Mouse (Mus musculus) embryonic fibroblast, embryonic 13.5 days (primary cell): ENCODE measurements around the gene Hmmr.
A peak's percentile ranks its signal among the peaks of the same experiment; 100 is the strongest.

Source experiments
- CTCF ChIP-seq: IDR thresholded peaks from 2 replicates; pipeline ENCODE4 v1.5.1; 2011; ENCODE audit warnings: mild to moderate bottlenecking, control low read depth, low read length, moderate library complexity, borderline replicate concordance; ENCODE audit not compliant: insufficient read depth
- POLR2A ChIP-seq: IDR thresholded peaks from 2 replicates; pipeline ENCODE4 v1.6.1; 2011; ENCODE audit warnings: low read depth, mild to moderate bottlenecking, control low read depth, low read length, moderate library complexity

- no peak for TF ChIP-seq CTCF
- peak; percentile 49 for TF ChIP-seq POLR2A
Observed at GRCm38 (mm10) chr11:40747716-40748115, 14.5 kb upstream of the Hmmr start.
